Mouse (Mus musculus) cerebral cortex, adult 2 months (tissue): Measurements from ENCODE around the gene Slc39a11.

Experiments used
- WGBS: fragments of 180-500 bp; shearing (Covaris S2); methylation state at CpG from one replicate; pipeline ENCODE4 v1.1.7; 2018; 5-methylcytosine and 5-hydroxymethylcytosine counted together

Slc39a11 gene

DNA sequence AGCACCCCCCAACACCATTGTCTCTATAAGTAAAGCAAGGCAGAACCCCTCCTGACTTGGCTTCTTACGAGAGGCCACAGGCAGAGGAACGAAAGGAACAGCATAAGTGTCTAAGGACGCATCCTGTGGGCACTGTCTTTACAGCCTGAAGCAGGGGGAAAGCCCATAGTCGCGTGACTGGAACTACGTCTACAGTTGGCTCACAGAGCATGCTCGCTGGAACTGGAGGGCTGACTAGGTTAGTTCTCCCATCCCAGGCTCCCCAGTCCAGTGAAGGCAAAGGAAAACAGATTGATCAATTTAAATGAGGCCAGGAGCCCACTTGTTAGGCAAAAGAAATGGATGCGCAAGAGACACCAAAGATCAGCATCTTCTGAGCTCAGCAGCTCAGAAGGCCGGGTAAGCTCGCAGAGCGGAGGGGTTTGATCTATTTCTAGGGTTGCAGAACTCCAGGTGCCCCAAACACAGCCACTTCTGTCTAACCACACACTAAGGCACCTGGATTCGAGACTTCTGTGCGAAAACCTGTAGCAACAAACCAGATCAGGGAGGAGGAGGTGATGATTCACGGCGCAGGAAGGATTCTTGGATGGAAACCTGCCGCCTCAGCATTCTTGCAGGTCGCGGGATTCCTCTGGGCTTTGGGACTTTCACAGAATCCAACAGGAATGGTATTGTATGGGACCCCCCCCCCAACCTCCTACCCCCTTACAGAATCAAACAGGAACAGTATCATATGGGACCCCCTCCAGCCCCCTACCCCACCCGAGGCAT, 453.5 kb downstream of the Slc39a11 start:
- WGBS: 75% methylated on average over 19 of the region's 19 CpGs
